In the genomic region with DNA sequence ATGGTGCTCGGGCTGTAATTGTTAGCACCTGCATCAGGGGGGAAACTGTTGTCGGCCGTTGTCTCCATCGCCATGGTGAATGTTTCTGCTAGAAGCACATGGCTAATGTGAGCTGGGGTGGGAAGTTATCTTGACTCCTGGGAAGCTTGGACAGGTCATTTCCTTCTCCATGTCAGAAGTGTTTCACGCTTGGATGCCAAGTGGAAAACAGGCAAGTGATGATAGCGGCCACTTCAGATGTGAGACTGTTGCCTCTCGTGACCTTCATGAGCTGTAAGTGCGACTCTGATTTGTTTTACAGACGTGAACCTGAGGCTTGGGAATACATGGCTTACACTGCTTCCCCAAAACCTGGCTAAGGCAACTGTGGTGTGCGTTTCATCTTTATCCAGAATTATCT, we compare ENCODE assay signal across 13 mouse cellular contexts.
"Had no signal": no experiment of that assay in that cellular context is flagged by ENCODE, and none has a peak within 500 bp of the region (broad histone marks: within the 10 kb centered on the region; RNA-seq: fewer than 3 reads in every experiment).

No protein-coding gene starts in this region.

- H3K27me3 ChIP-seq: limb, embryonic 12.5 days; liver, embryonic 13.5 days; lung, embryonic 15.5 days; midbrain, embryonic 13.5 days; stomach, embryonic 15.5 days had no signal

- H3K9ac ChIP-seq: limb, embryonic 12.5 days; liver, embryonic 13.5 days; liver, postnatal 0 days; lung, embryonic 15.5 days; midbrain, embryonic 13.5 days; stomach, embryonic 15.5 days had no signal

- H3K4me3 ChIP-seq: limb, embryonic 12.5 days; liver, embryonic 13.5 days; lung, embryonic 15.5 days; midbrain, embryonic 13.5 days; stomach, embryonic 15.5 days had no signal

- ATAC-seq: liver, postnatal 0 days; midbrain, embryonic 13.5 days had no signal

- H3K4me2 ChIP-seq: limb, embryonic 12.5 days; liver, embryonic 13.5 days; lung, embryonic 15.5 days; midbrain, embryonic 13.5 days; stomach, embryonic 15.5 days had no signal

- H3K9me3 ChIP-seq: limb, embryonic 12.5 days; liver, embryonic 13.5 days; lung, embryonic 15.5 days; midbrain, embryonic 13.5 days; stomach, embryonic 15.5 days had no signal

- H3K4me1 ChIP-seq: limb, embryonic 12.5 days; lung, embryonic 15.5 days; stomach, embryonic 15.5 days had no signal

- H3K27ac ChIP-seq: limb, embryonic 12.5 days; liver, embryonic 13.5 days; lung, embryonic 15.5 days; midbrain, embryonic 13.5 days; stomach, embryonic 15.5 days had no signal

- DNase-seq: kidney, postnatal 36 days; layer of hippocampus, adult 9-11 months; layer of hippocampus, postnatal 36 days; liver; liver, embryonic 13.5 days; liver, postnatal 0 days; right cerebral cortex, postnatal 14 days; thymus, adult 2 months; thymus, postnatal 25 days had no signal
